Mouse (Mus musculus): ENCODE measurements around the gene Slc38a9. TPM values are rescaled to one million over a fixed set of nuclear protein-coding genes. Genes with fewer than 3 reads are reported as not detected.
"Not testable (repeated sequence)": the region's sequence is repeated elsewhere in the genome, so short reads cannot be mapped to it uniquely, and the experiment has no call there.

Slc38a9 gene
- polyA plus RNA-seq, 1 experiment from 2014 or later = 13.5 TPM

DNA sequence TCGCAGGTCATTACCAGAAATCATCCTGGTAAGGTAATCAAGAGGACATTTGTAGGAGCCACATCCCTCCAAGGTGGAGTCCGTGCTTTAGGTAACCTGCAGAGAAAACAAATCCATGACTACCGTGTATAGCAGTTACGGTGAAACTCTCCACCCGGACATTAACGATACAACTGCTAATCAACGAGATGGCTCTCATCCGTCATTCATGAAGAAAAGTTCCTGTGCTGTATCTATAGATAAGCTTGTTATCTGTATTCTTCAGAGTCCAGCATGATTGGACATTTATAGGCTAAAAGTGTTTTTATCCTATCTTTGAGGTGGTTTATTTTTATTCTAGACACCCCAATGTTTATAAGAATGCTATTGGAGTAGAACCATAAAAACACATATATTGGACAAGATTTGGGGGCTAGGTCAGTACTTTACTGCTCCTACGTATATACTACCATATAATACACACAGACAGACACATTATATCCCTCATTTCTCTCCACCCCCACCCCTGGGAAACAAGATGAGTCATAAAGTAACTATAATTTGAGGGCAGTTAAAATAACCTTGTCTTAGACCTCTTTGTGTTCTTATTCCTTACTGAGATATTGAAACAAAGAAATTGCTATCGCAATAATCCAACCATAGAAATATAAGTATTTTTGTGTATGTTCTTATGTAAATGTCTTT, 32.5 kb downstream of the Slc38a9 start:
- no peaks in the 10 kb centered on the region for H3K27me3 ChIP-seq (replicated peaks; ENCODE audit: low read depth, poor library complexity, severe bottlenecking)
- H3K36me3 ChIP-seq (replicated peaks) = peaks cover 11% of the 10 kb centered on the region
- DNase-seq (ENCODE audit: low spot score) = no peak
- 0 out of 2 replicates have a peak, but pooled peaks cover 3% of the 10 kb centered on the region for H3K4me1 ChIP-seq
- H3K4me3 ChIP-seq = no peak overlapping the region
- 95% methylated on average over 10 of the region's 10 CpGs for WGBS
- H3K27ac ChIP-seq (replicated peaks) = no peak overlapping the region
- H3K9me3 ChIP-seq = peaks cover 6% of the 10 kb centered on the region

DNA sequence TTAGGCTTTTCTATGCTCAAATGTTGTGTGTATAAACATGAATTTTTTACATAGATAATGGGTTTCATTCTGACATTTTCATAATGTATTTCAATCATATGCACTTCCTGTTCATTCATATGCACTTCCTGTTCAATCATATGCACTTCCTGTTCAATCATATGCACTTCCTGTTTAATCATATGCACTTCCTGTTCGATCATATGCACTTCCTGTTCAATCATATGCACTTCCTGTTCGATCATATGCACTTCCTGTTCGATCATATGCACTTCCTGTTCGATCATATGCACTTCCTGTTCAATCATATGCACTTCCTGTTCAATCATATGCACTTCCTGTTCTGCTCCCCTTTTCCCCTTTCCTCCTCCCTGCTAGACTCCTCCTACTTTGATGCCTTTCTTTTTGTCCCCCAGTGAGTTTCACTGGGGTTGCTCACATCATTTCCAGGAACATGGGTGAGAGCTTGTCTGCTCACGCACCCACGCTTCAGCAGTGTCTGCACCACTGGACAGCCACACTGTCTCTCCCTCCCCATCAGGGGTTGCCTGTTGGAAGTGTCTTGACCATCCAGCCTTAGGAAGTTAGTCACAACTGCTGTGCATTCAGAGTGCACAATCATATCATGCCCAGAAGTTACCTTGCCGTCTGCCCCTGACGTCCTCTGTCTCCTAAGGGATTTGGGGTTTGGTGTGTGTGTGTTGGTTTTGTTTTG, 35.1 kb downstream of the Slc38a9 start:
- 91% methylated on average over 8 of the region's 8 CpGs for WGBS
- DNase-seq (ENCODE audit: low spot score) = no peak
- Histone ChIP-seq H3K4me1 (no peaks in the 10 kb centered on the region), H3K27me3 (replicated peaks; ENCODE audit: low read depth, poor library complexity, severe bottlenecking) (no peaks in the 10 kb centered on the region), H3K27ac (replicated peaks) (no peak overlapping the region), H3K36me3 (replicated peaks) (peaks cover 20% of the 10 kb centered on the region), H3K9me3 (peaks cover 6% of the 10 kb centered on the region), H3K4me3 (no peak overlapping the region)

DNA sequence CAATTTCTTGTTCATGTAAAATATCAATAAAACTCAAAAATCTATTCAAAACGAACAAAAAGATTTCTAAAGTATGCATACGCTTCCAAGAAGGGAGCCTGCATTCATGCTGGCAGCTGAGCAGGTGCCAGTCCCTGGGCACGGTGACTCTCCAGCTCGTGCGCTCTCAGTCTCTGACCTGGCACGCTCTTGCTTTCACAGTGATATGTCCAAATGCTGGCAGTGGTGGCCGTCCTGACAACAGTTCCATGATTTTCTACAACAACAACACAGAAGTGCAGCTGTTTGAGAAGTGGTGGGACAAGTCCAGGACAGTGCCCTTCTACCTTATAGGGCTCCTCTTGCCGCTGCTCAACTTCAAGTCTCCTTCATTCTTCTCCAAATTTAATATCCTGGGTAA, 40.7 kb downstream of the Slc38a9 start:
- no peak for DNase-seq (ENCODE audit: low spot score)
- Histone ChIP-seq H3K9me3 (no peaks in the 10 kb centered on the region), H3K36me3 (replicated peaks) (peaks cover 9% of the 10 kb centered on the region), H3K27me3 (replicated peaks; ENCODE audit: low read depth, poor library complexity, severe bottlenecking) (no peaks in the 10 kb centered on the region), H3K4me3 (no peak overlapping the region), H3K27ac (replicated peaks) (no peak overlapping the region), H3K4me1 (no peaks in the 10 kb centered on the region)
- 87% methylated on average over 8 of the region's 8 CpGs for WGBS

DNA sequence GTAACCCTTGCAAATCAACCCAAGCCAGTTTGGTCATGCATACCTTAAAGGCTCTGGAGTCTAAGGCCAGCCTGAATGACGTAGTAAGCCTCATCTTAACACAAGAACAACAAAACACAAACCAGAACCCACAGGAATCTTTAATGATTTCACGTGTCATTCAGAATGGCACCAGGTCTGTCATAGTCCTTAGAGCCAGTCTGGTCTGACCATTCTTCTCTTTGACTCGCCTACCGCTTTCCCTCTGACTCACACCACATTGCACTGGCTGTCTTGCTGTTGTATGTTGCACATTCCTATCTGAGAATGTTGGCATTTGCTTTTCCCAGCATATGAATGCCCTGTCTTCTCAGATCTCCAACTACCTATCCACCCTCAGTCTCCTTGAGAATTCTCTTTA, 45.8 kb downstream of the Slc38a9 start:
- 88% methylated on average over 4 of the region's 4 CpGs for WGBS
- Histone ChIP-seq H3K4me1 (no peaks in the 10 kb centered on the region), H3K4me3 (no peak overlapping the region), H3K9me3 (no peaks in the 10 kb centered on the region), H3K36me3 (replicated peaks) (no peaks in the 10 kb centered on the region), H3K27ac (replicated peaks) (no peak overlapping the region), H3K27me3 (replicated peaks; ENCODE audit: low read depth, poor library complexity, severe bottlenecking) (no peaks in the 10 kb centered on the region)
- no peak for DNase-seq (ENCODE audit: low spot score)

DNA sequence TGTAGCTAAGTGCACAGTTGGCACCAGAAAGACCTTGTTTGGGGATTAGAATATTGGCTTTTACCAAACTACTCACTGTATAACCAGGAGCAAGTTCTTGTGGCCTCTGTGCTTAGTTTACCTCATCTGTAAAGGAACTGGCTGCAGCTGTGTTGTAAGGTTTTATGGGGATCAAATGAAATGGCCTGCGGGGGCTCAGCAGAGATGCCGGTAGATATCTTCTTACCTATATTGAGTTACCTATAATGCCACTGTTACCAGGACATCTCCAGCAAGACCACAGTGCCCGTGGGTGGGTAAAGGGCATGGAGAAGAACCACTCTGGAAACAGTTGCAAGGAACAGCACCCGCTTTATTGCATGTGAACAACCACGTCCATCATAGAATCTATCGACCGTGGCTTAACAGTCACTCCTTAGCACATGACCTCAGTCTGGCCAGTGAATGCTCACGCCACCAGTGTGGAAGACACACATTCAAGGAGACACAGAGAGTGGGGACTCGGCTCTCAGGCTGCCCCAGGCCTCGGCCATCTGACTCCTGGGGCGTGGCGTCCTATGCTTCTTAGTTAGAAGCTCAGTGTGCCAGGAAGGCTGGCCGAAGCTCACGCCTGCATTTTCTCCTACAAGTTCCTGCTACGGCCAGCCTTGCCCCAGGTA, 59.7 kb downstream of the Slc38a9 start:
- Histone ChIP-seq H3K9me3 (no peaks in the 10 kb centered on the region), H3K4me3 (no peak overlapping the region), H3K36me3 (replicated peaks) (peaks cover 3% of the 10 kb centered on the region; the same call in 1 of the 2 replicates), H3K4me1 (peaks cover 9% of the 10 kb centered on the region), H3K27me3 (replicated peaks; ENCODE audit: low read depth, poor library complexity, severe bottlenecking) (no peaks in the 10 kb centered on the region), H3K27ac (replicated peaks) (no peak overlapping the region)
- DNase-seq (ENCODE audit: low spot score) = no peak
- 94% methylated on average over 15 of the region's 15 CpGs for WGBS

DNA sequence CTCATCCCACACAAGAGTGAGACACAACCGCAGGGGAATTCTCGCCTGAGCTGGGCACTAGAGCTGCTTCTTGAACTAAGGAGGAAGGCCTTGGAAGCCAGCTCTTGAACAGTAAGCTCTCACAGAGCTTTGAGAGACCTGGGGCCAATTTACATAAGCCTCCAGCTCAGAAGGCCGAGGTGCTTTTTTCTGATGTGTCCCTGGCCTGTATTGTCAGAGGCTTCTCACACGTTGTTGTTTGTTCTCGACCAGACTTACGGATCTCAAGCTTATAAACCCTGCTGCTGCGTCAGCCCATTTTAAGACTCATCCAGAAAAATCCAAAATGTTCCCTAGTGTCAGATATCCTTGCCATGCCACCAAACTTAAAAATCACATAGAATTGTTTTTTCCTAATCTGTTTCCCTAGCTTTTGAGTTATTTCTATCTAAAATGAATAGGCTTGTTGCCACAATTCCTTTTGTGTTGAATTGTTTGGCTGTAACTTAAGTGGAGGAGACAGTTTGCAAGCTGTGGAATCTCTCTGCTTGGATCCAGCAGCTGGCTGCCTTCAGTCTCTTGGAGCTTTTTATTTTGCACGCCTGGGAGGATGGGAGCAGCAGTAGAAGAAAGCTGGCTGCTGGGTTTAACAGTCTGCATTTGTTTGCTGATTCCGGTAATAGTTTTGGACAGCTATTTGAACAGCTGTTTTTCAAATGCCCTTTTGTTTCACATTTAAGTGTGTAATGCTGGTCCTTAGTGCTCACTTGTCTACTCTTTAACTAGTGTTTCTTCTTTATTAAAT, 61.6 kb downstream of the Slc38a9 start:
- DNase-seq (ENCODE audit: low spot score) = no peak
- WGBS = 42% methylated on average over 9 of the region's 9 CpGs
- H3K9me3 ChIP-seq = no peaks in the 10 kb centered on the region

DNA sequence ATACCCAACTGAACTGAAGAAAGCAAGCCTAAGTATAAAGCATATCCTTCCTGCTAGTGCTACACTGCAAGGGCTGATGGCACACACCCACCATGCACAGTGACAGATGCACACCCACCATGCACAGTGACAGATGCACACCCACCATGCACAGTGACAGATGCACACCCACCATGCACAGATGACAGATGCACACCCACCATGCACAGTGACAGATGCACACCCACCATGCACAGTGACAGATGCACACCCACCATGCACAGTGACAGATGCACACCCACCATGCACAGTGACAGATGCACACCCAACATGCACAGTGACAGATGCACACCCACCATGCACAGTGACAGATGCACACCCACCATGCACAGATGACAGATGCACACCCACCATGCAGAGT, 63.7 kb downstream of the Slc38a9 start:
- not testable (repeated sequence) for H3K27ac ChIP-seq (replicated peaks); H3K27me3 ChIP-seq (replicated peaks; ENCODE audit: low read depth, poor library complexity, severe bottlenecking)

More for the DNA sequence above, 61.6 kb downstream of the Slc38a9 start:
- H3K4me1 ChIP-seq = peaks cover 9% of the 10 kb centered on the region
- no peaks in the 10 kb centered on the region for H3K27me3 ChIP-seq (replicated peaks; ENCODE audit: low read depth, poor library complexity, severe bottlenecking)
- H3K27ac ChIP-seq (replicated peaks) = peak overlapping the region; percentile 36; the same call in 1 of the 2 replicates
- peaks cover 3% of the 10 kb centered on the region; the same call in 1 of the 2 replicates for H3K36me3 ChIP-seq (replicated peaks)
- no peak overlapping the region for H3K4me3 ChIP-seq

DNA sequence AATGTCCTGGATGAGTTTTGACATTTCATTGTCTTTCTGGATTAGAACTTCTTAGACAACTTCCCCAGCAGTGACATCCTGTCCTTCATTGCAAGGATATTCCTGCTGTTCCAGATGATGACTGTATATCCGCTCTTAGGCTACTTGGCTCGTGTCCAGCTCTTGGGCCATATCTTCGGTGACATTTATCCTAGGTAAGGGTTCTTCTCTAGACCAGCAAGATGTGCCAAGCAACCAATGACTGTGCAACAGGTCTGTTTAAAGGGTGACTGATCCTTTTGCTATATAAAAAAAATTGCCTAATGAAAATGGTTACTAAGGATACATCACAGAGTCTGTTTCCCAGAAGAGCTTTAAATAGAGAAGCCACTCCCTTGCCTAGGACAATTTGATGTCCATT, 65.5 kb downstream of the Slc38a9 start:
- no peak overlapping the region for H3K4me3 ChIP-seq
- 85% methylated on average over 3 of the region's 3 CpGs for WGBS
- no peak overlapping the region for H3K27ac ChIP-seq (replicated peaks)
- peaks cover 12% of the 10 kb centered on the region for H3K4me1 ChIP-seq
- H3K27me3 ChIP-seq (replicated peaks; ENCODE audit: low read depth, poor library complexity, severe bottlenecking) = no peaks in the 10 kb centered on the region
- H3K36me3 ChIP-seq (replicated peaks) = peaks cover 10% of the 10 kb centered on the region
- 0 out of 2 replicates have a peak, but pooled peaks cover 4% of the 10 kb centered on the region for H3K9me3 ChIP-seq
- no peak for DNase-seq (ENCODE audit: low spot score)

More for the DNA sequence above, 63.7 kb downstream of the Slc38a9 start:
- not testable (repeated sequence) for H3K9me3 ChIP-seq; H3K36me3 ChIP-seq (replicated peaks); H3K4me3 ChIP-seq; DNase-seq (ENCODE audit: low spot score)
- H3K4me1 ChIP-seq = peaks cover 12% of the 10 kb centered on the region

DNA sequence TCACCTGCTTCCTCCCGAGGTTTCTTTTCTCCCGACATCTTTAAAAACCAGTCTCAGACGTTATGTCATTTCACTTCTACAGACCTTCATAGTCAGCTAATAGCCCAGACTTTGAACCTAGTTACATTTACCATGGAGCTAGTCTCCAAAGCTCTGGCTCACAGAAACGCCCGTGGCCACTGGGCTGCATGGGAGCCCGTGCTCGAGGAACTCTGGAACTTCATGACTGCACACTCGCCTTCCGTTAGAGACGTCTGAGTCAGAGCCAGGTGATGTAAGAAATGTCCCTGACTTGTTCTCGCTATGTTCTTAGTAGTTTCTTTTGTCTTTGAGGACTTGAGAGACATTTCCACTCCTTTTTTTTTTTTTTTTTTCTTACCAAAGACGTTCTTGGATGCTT, 72.8 kb downstream of the Slc38a9 start:
- DNase-seq (ENCODE audit: low spot score) = no peak
- peaks cover 13% of the 10 kb centered on the region for H3K4me1 ChIP-seq
- peaks cover 10% of the 10 kb centered on the region for H3K36me3 ChIP-seq (replicated peaks)
- H3K9me3 ChIP-seq = 0 out of 2 replicates have a peak, but pooled peaks cover 4% of the 10 kb centered on the region
- H3K27me3 ChIP-seq (replicated peaks; ENCODE audit: low read depth, poor library complexity, severe bottlenecking) = no peaks in the 10 kb centered on the region
- 88% methylated on average over 12 of the region's 12 CpGs for WGBS
- H3K27ac ChIP-seq (replicated peaks) = no peak overlapping the region
- no peak overlapping the region for H3K4me3 ChIP-seq

DNA sequence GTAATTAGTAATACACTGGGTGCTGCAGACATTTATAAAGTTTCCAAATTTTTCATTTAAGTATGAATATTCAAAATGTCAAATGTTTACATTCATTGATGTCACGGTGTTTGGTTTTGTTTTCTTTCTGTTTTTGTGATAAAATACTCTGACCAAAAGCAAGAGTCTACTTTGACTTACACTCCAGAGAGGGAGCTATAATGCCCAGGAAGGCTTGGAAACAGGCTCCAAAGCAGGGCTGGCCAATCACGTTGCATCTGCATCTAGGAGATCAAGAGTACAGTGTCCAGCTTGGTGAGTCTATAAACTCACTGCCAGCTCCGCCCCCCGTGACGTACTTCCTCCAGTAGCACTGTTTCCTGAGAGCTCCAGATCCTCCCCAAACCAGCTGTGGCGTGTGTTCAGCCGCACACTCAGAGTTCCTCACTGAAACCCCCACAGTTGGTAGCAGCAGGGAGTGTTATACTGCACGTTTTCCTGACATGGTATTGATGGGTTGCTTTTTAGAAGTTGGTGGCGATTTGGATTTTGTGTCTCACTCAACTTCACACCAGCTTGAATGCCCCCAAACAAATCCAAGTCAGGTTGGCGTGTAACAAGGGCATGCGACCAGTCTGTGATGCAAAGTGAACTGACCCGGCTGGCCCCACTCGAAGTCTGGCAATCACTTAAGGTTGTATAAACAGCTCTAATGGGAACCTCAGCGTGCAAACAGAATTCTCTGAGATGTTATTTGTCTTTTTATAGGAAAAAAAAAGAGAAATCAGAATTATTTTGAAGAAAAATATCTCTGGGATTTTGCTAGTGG, 74.6 kb downstream of the Slc38a9 start:
- whole genome bisulfite sequencing = 79% methylated on average over 14 of the region's 14 CpGs
- no peaks in the 10 kb centered on the region for H3K9me3 ChIP-seq
- peaks cover 6% of the 10 kb centered on the region for H3K36me3 ChIP-seq (replicated peaks)
- no peak overlapping the region for H3K27ac ChIP-seq (replicated peaks)
- H3K27me3 ChIP-seq (replicated peaks; ENCODE audit: low read depth, poor library complexity, severe bottlenecking) = no peaks in the 10 kb centered on the region
- H3K4me1 ChIP-seq = peaks cover 22% of the 10 kb centered on the region
- no peak overlapping the region for H3K4me3 ChIP-seq
- no peak for DNase-seq (ENCODE audit: low spot score)

DNA sequence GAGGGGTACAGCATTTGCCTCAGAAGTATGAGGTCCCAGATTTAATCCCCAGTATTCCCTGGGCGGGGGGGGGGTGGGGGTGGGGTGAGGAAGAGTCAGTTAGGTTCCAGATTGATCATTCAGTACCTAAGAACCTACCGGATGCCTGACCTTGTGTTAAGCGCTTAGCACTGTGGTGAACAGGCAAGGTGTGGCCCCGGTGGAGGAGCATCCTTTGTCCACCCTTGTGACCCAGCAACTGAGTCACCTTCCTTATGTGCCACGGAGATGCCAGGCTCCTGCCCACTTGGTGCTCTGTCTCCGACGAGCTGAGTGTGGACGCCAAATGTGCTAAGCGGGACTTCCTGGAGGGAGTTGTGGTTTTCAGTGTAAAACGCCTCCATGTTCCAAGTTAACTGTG, 75.9 kb downstream of the Slc38a9 start:
- Histone ChIP-seq H3K27ac (replicated peaks) (no peak overlapping the region), H3K4me1 (peaks cover 24% of the 10 kb centered on the region), H3K36me3 (replicated peaks) (no peaks in the 10 kb centered on the region; the same call in 1 of the 2 replicates), H3K4me3 (no peak overlapping the region), H3K9me3 (no peaks in the 10 kb centered on the region), H3K27me3 (replicated peaks; ENCODE audit: low read depth, poor library complexity, severe bottlenecking) (no peaks in the 10 kb centered on the region)
- DNase-seq (ENCODE audit: low spot score) = no peak
- 86% methylated on average over 10 of the region's 10 CpGs for WGBS

All from embryonic facial prominence, embryonic 10.5 days (tissue).